In the genomic region with DNA sequence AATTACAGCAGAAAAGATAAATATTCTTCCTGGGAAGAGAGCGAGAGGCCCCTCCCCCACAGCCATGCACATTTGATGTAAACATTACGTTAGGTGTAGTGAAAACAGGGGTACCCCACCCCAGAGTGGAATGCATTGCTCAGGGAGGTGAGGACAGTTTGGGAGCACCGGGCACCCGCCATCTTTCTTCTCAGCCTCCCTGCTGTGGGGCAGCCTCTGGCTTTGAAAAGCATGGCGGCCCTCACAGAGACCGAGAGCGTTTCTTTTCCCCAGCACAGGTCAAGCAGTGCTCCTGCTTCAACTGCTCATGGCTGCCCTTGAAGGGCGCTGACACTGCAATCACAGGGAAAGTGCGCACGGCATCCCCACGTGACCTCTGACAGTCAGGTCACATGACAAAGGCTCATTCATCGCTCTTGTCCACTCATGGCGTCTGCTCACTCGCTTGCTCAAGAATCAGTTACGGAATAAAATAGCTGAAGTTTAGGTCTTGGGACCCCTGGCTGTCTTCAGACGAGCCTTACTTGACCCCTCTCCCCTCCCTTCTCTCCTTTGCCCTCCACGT, we compare ENCODE assay signal across 22 mouse cellular contexts.
DNase-seq lines count a peak whose midpoint lies in the region; ATAC-seq lines count a peak whose summit lies in the region.
"Had no signal": no experiment of that assay in that cellular context is flagged by ENCODE, and none has a peak within 500 bp of the region (broad histone marks: within the 10 kb centered on the region; RNA-seq: fewer than 3 reads in every experiment).

No protein-coding gene starts in this region.

- H3K4me1 ChIP-seq in neural tube, embryonic 15.5 days, result peaks cover 11% of the 10 kb centered on the region
- peaks cover 16% of the 10 kb centered on the region; the same call in 1 of the 2 replicates for H3K4me1 ChIP-seq in hindbrain, embryonic 14.5 days (replicated peaks; ENCODE audit: control insufficient read depth, insufficient read depth, low read length)
- H3K4me1 ChIP-seq: liver, embryonic 13.5 days had no signal

- no peaks in the 10 kb centered on the region for H3K9me3 ChIP-seq in neural tube, embryonic 15.5 days (replicated peaks)
- no peaks in the 10 kb centered on the region for H3K9me3 ChIP-seq in hindbrain, embryonic 14.5 days (ENCODE audit: control insufficient read depth, low read length)
- H3K9me3 ChIP-seq: forebrain, embryonic 13.5 days; limb, embryonic 13.5 days; liver, embryonic 13.5 days; neural tube, embryonic 12.5 days had no signal

- H3K4me3 ChIP-seq in neural tube, embryonic 15.5 days (replicated peaks), result no peak overlapping the region
- no peak overlapping the region for H3K4me3 ChIP-seq in hindbrain, embryonic 14.5 days (replicated peaks; ENCODE audit: low read length)
- H3K4me3 ChIP-seq: forebrain, embryonic 13.5 days; limb, embryonic 13.5 days; liver, embryonic 13.5 days; neural tube, embryonic 12.5 days had no signal

- H3K4me2 ChIP-seq in neural tube, embryonic 15.5 days, result no peak overlapping the region
- H3K4me2 ChIP-seq in hindbrain, embryonic 14.5 days (replicated peaks), result no peak overlapping the region
- H3K4me2 ChIP-seq: forebrain, embryonic 13.5 days; limb, embryonic 13.5 days; liver, embryonic 13.5 days; lung, embryonic 14.5 days; midbrain, embryonic 11.5 days; neural tube, embryonic 12.5 days had no signal

- H3K27ac ChIP-seq in neural tube, embryonic 15.5 days (replicated peaks), result no peak overlapping the region
- no peak overlapping the region for H3K27ac ChIP-seq in hindbrain, embryonic 14.5 days
- H3K27ac ChIP-seq: forebrain, embryonic 13.5 days; limb, embryonic 13.5 days; liver, embryonic 13.5 days; neural tube, embryonic 12.5 days had no signal

- 53% methylated on average over 17 of the region's 17 CpGs for WGBS in neural tube, embryonic 15.5 days
- WGBS in hindbrain, embryonic 14.5 days, result 44% methylated on average over 17 of the region's 17 CpGs

- peak; percentile 43 for DNase-seq in neural tube, embryonic 10.5 days (ENCODE audit: extremely low spot score, low spot score)
- peak; percentile 64 for DNase-seq in embryo, embryonic 10 days (ENCODE audit: low spot score)
- no peak for DNase-seq in hindbrain, embryonic 14.5 days (ENCODE audit: low spot score)
- DNase-seq in lung, postnatal 36 days, result no peak
- DNase-seq in frontal cortex, adult 2 months (ENCODE audit: extremely low spot score in 1 of 2, low spot score in 1 of 2), result no peak
- DNase-seq in left cerebral cortex, postnatal 4 days, result no peak
- DNase-seq: adrenal gland, postnatal 36 days; cerebellum, adult 2 months; gastrocnemius, postnatal 36 days; kidney, adult 8-10 months; kidney, postnatal 36 days; liver, embryonic 13.5 days; lung, embryonic 14.5 days; lung, postnatal 4 days; right cerebral cortex, postnatal 14 days; spleen, adult 18-20 months; thymus, postnatal 36 days had no signal

- no peaks in the 10 kb centered on the region for H3K36me3 ChIP-seq in neural tube, embryonic 15.5 days
- H3K36me3 ChIP-seq in hindbrain, embryonic 14.5 days (replicated peaks; ENCODE audit: control insufficient read depth, insufficient read depth), result no peaks in the 10 kb centered on the region; the same call in 1 of the 2 replicates

- H3K9ac ChIP-seq in neural tube, embryonic 15.5 days (replicated peaks), result no peak overlapping the region
- H3K9ac ChIP-seq in hindbrain, embryonic 14.5 days, result no peak overlapping the region
- H3K9ac ChIP-seq: forebrain, embryonic 13.5 days; limb, embryonic 13.5 days; liver, embryonic 13.5 days; lung, embryonic 14.5 days; neural tube, embryonic 12.5 days had no signal

- H3K27me3 ChIP-seq in neural tube, embryonic 15.5 days (replicated peaks), result no peaks in the 10 kb centered on the region
- no peaks in the 10 kb centered on the region for H3K27me3 ChIP-seq in hindbrain, embryonic 14.5 days (ENCODE audit: control insufficient read depth, insufficient read depth, low read length)
- H3K27me3 ChIP-seq: forebrain, embryonic 13.5 days; limb, embryonic 13.5 days; liver, embryonic 13.5 days; neural tube, embryonic 12.5 days had no signal

- ATAC-seq in neural tube, embryonic 15.5 days (ENCODE audit: low FRiP score), result no peak
- 0 out of 2 replicates have a peak, but pooled peaks have one; percentile 29 for ATAC-seq in hindbrain, embryonic 14.5 days (ENCODE audit: low FRiP score)
- ATAC-seq: forebrain, embryonic 13.5 days had no signal

- intact Hi-C loops in left cerebral cortex, postnatal 4 days (cut with DNase I), result no loop called here

Comparison
In these comparisons a context has a peak if more than half of its experiments do, and no peak if none do; other contexts are left out.
1. DNase-seq: peak in neural tube, embryonic 10.5 days (single experiment) and embryo, embryonic 10 days (single experiment); none in hindbrain, embryonic 14.5 days (single experiment), lung, postnatal 36 days (single experiment), frontal cortex, adult 2 months (0 of 2) and left cerebral cortex, postnatal 4 days (single experiment).